Mouse (Mus musculus) heart, adult 11 months (tissue): ENCODE results near the gene Eps8.
"Not testable (repeated sequence)": the region's sequence is repeated elsewhere in the genome, so short reads cannot be mapped to it uniquely, and the experiment has no call there.

Experiments
- DNase-seq: peaks from one replicate; pipeline ENCODE4 v3.0.0; 2022

Eps8 gene

GRCm38 (mm10) chr6:137470901-137471598, 183.6 kb downstream of the Eps8 start:
- peak; percentile 98 for DNase-seq

- DNase-seq, result no peak
Measured at GRCm38 (mm10) chr6:137469541-137469940, 185.1 kb downstream of the Eps8 start.

GRCm38 (mm10) chr6:137467696-137468095, 187.0 kb downstream of the Eps8 start:
- no peak for DNase-seq

GRCm38 (mm10) chr6:137466256-137466655, 188.4 kb downstream of the Eps8 start:
- DNase-seq, result no peak

- peak; percentile 99 for DNase-seq
Measured at GRCm38 (mm10) chr6:137465253-137465652, 189.4 kb downstream of the Eps8 start.

GRCm38 (mm10) chr6:137463771-137464170, 190.9 kb downstream of the Eps8 start:
- no peak for DNase-seq

GRCm38 (mm10) chr6:137458136-137458535, 196.5 kb downstream of the Eps8 start:
- DNase-seq, result no peak

- peak; percentile 96 for DNase-seq
Measured at GRCm38 (mm10) chr6:137457210-137457609, 197.5 kb downstream of the Eps8 start.

- peak; percentile 90 for DNase-seq
Measured at GRCm38 (mm10) chr6:137456064-137456463, 198.6 kb downstream of the Eps8 start.

- DNase-seq, result peak; percentile 96
Measured at GRCm38 (mm10) chr6:137455537-137456041, 199.1 kb downstream of the Eps8 start.

- DNase-seq, result not testable (repeated sequence)
Measured at GRCm38 (mm10) chr6:137446116-137446515, 208.6 kb downstream of the Eps8 start.

- DNase-seq, result no peak
Measured at GRCm38 (mm10) chr6:137443089-137443488, 211.6 kb downstream of the Eps8 start.

GRCm38 (mm10) chr6:137440559-137441486, 213.9 kb downstream of the Eps8 start:
- DNase-seq, result no peak

GRCm38 (mm10) chr6:137437902-137438580, 216.6 kb downstream of the Eps8 start:
- no peak for DNase-seq

GRCm38 (mm10) chr6:137437486-137437885, 217.2 kb downstream of the Eps8 start:
- no peak for DNase-seq

- no peak for DNase-seq
Measured at GRCm38 (mm10) chr6:137433521-137434137, 221.0 kb downstream of the Eps8 start.
